Mouse (Mus musculus) liver, adult 2 months (tissue): ENCODE measurements around the gene Ttc7.

Source experiments
- CTCF ChIP-seq: fragments of 200-500 bp; IDR thresholded peaks from 2 replicates; pipeline ENCODE4 v1.5.1; 2011; ENCODE audit warnings: low read depth, low read length, control low read depth
- POLR2A ChIP-seq: fragments of 200-500 bp; IDR thresholded peaks from 2 replicates; pipeline ENCODE4 v1.6.1; 2011; ENCODE audit warnings: low read length, control low read depth; ENCODE audit not compliant: insufficient read depth; ENCODE audit errors: extremely low read depth

DNA sequence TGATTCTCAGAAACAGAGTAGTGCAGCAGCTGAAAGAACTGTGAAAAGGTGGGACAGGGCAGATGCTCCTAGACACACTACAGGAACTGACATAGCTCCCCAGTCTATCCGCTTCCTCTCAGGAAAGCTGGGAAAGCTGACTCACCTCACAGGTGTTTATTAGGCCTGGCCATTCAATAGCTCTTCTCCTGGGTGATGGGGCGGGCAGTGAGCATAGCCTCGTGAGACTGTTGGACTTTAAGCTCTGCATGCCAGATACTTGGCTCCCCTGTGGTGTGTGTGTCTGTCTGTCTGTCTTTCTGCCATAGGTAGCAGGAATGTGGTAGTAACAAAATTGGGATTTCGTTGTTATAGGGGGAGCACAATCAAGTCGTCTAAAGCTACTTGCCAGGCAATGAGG, 6.7 kb downstream of the Ttc7 start:
- TF ChIP-seq POLR2A (no peak), CTCF (no peak)
